27 mouse cellular contexts compared by ENCODE assay signal in genomic region chr11:117902282-117902681, GRCm38 (mm10). TPM values are rescaled to one million over a fixed set of nuclear protein-coding genes. Genes with fewer than 3 reads are reported as not detected.
DNase-seq lines count a peak whose midpoint lies in the region; ATAC-seq lines count a peak whose summit lies in the region.
"Had no signal": no experiment of that assay in that cellular context is flagged by ENCODE, and none has a peak within 500 bp of the region (broad histone marks: within the 10 kb centered on the region; RNA-seq: fewer than 3 reads in every experiment).

No protein-coding gene starts in this region.

- 0 out of 2 replicates have a peak, but pooled peaks have one; percentile 35 for ATAC-seq in kidney, embryonic 16.5 days (ENCODE audit: low FRiP score, low TSS enrichment)
- no peak; the same call in 1 of the 2 replicates for ATAC-seq in kidney, embryonic 15.5 days (replicated peaks; ENCODE audit: low FRiP score)
- 0 out of 2 replicates have a peak, but pooled peaks have one; percentile 37 for ATAC-seq in embryonic facial prominence, embryonic 13.5 days (ENCODE audit: insufficient number of reproducible peaks, insufficient read depth, low FRiP score, low TSS enrichment, low read depth)

- DNase-seq in thymus, postnatal 0 days (ENCODE audit: low spot score) = peak; percentile 81
- no peak for DNase-seq in embryo, embryonic 11 days
- DNase-seq in layer of hippocampus, adult 18-20 months (ENCODE audit: low spot score in 2 of 2) = no peak
- DNase-seq in adrenal gland, adult 18-20 months (ENCODE audit: low spot score in 2 of 2) = no peak
- DNase-seq: adrenal gland, postnatal 14 days; B cell, adult 2 months; cerebellum, adult 8-10 months; cerebellum, postnatal 36 days; gastrocnemius, postnatal 36 days; kidney, adult 11 months; left cerebral cortex, postnatal 4 days; lung, postnatal 10 days; spleen, adult 18-20 months had no signal

- H3K36me3 ChIP-seq in kidney, embryonic 16.5 days (ENCODE audit: insufficient read depth, low read length) = no peaks in the 10 kb centered on the region
- H3K36me3 ChIP-seq in kidney, embryonic 15.5 days = no peaks in the 10 kb centered on the region
- no peaks in the 10 kb centered on the region for H3K36me3 ChIP-seq in embryonic facial prominence, embryonic 13.5 days
- H3K36me3 ChIP-seq: hindbrain, embryonic 13.5 days; limb, embryonic 15.5 days; midbrain, embryonic 12.5 days; neural tube, embryonic 15.5 days had no signal

- no peaks in the 10 kb centered on the region for H3K4me1 ChIP-seq in kidney, embryonic 16.5 days (ENCODE audit: insufficient read depth, low read length)
- peaks cover 6% of the 10 kb centered on the region for H3K4me1 ChIP-seq in kidney, embryonic 15.5 days
- no peaks in the 10 kb centered on the region for H3K4me1 ChIP-seq in embryonic facial prominence, embryonic 13.5 days
- H3K4me1 ChIP-seq: limb, embryonic 15.5 days; midbrain, embryonic 12.5 days had no signal

- no peaks in the 10 kb centered on the region for H3K9me3 ChIP-seq in kidney, embryonic 16.5 days (ENCODE audit: low read length)
- H3K9me3 ChIP-seq in kidney, embryonic 15.5 days (replicated peaks) = no peaks in the 10 kb centered on the region
- no peaks in the 10 kb centered on the region for H3K9me3 ChIP-seq in embryonic facial prominence, embryonic 13.5 days
- H3K9me3 ChIP-seq: hindbrain, embryonic 13.5 days; limb, embryonic 15.5 days; midbrain, embryonic 12.5 days; neural tube, embryonic 15.5 days had no signal

- H3K4me2 ChIP-seq in kidney, embryonic 16.5 days (replicated peaks; ENCODE audit: low read depth, low read length) = no peak overlapping the region
- H3K4me2 ChIP-seq in kidney, embryonic 15.5 days = no peak overlapping the region
- no peak overlapping the region for H3K4me2 ChIP-seq in embryonic facial prominence, embryonic 13.5 days
- H3K4me2 ChIP-seq: hindbrain, embryonic 13.5 days; limb, embryonic 15.5 days; midbrain, embryonic 12.5 days; neural tube, embryonic 15.5 days had no signal

- no peak overlapping the region for H3K4me3 ChIP-seq in kidney, embryonic 16.5 days (ENCODE audit: low read length)
- H3K4me3 ChIP-seq in kidney, embryonic 15.5 days (replicated peaks) = no peak overlapping the region
- no peak overlapping the region for H3K4me3 ChIP-seq in embryonic facial prominence, embryonic 13.5 days
- H3K4me3 ChIP-seq: hindbrain, embryonic 13.5 days; left cerebral cortex, adult 2 months; limb, embryonic 15.5 days; midbrain, embryonic 12.5 days; neural tube, embryonic 15.5 days had no signal

- no peaks in the 10 kb centered on the region for H3K27me3 ChIP-seq in kidney, embryonic 16.5 days (ENCODE audit: insufficient read depth, low read length)
- H3K27me3 ChIP-seq in kidney, embryonic 15.5 days = no peaks in the 10 kb centered on the region
- no peaks in the 10 kb centered on the region for H3K27me3 ChIP-seq in embryonic facial prominence, embryonic 13.5 days
- H3K27me3 ChIP-seq: hindbrain, embryonic 13.5 days; limb, embryonic 15.5 days; midbrain, embryonic 12.5 days; neural tube, embryonic 15.5 days had no signal

- no peak overlapping the region for H3K27ac ChIP-seq in kidney, embryonic 16.5 days (ENCODE audit: low read length)
- H3K27ac ChIP-seq in kidney, embryonic 15.5 days = no peak overlapping the region
- no peak overlapping the region for H3K27ac ChIP-seq in embryonic facial prominence, embryonic 13.5 days
- H3K27ac ChIP-seq: hindbrain, embryonic 13.5 days; kidney, postnatal 0 days; left cerebral cortex, adult 2 months; limb, embryonic 15.5 days; midbrain, embryonic 12.5 days; neural tube, embryonic 15.5 days had no signal

- 75% methylated on average over 2 of the region's 2 CpGs for WGBS in kidney, embryonic 16.5 days
- WGBS in kidney, embryonic 15.5 days = 82% methylated on average over 2 of the region's 2 CpGs
- WGBS in embryonic facial prominence, embryonic 13.5 days = 65% methylated on average over 2 of the region's 2 CpGs

- no peak overlapping the region for H3K9ac ChIP-seq in kidney, embryonic 16.5 days (replicated peaks; ENCODE audit: low read length)
- no peak overlapping the region for H3K9ac ChIP-seq in kidney, embryonic 15.5 days
- no peak overlapping the region for H3K9ac ChIP-seq in embryonic facial prominence, embryonic 13.5 days
- H3K9ac ChIP-seq: hindbrain, embryonic 13.5 days; limb, embryonic 15.5 days; midbrain, embryonic 12.5 days; neural tube, embryonic 15.5 days had no signal

RNA-seq across cellular contexts. Expression of gene Tha1, which starts 29.0 kb away (rescaled TPM):
- 6.9 and 7.7 TPM in 2 replicates for polyA plus RNA-seq in kidney, embryonic 16.5 days (2015; fragmentation: Nextera tagmentation; extraction: Ambion mirVana)
- 5.3 TPM in 2 replicates for polyA plus RNA-seq in kidney, embryonic 15.5 days (2015; fragmentation: Nextera tagmentation; extraction: Ambion mirVana)
- 2.7 and 2.9 TPM in 2 replicates for polyA plus RNA-seq in embryonic facial prominence, embryonic 13.5 days (2015; fragmentation: Nextera tagmentation; extraction: Ambion mirVana)
- 9.0 and 9.4 TPM in 2 replicates for polyA plus RNA-seq in thymus, postnatal 0 days (2015; fragmentation: Nextera tagmentation; extraction: Ambion mirVana)
- total RNA-seq in layer of hippocampus, adult 18-20 months (2021) = 1 to 10 TPM; 2.8 to 3.0 TPM
- total RNA-seq in adrenal gland, adult 18-20 months (2021) = 10 to 100 TPM in 1 of 2 experiments, 1 to 10 TPM in 1; 9.4 to 13.0 TPM

RNA-seq across cellular contexts. Expression of gene Tmem235, which starts 41.7 kb away (rescaled TPM):
- not detected in 2 replicates for polyA plus RNA-seq in kidney, embryonic 16.5 days (2015; fragmentation: Nextera tagmentation; extraction: Ambion mirVana)
- polyA plus RNA-seq in kidney, embryonic 15.5 days (2015; fragmentation: Nextera tagmentation; extraction: Ambion mirVana) = not detected in 2 replicates
- not detected in 2 replicates for polyA plus RNA-seq in embryonic facial prominence, embryonic 13.5 days (2015; fragmentation: Nextera tagmentation; extraction: Ambion mirVana)
- polyA plus RNA-seq in thymus, postnatal 0 days (2015; fragmentation: Nextera tagmentation; extraction: Ambion mirVana) = not detected in 2 replicates
- not detected for total RNA-seq in layer of hippocampus, adult 18-20 months (2021)
- total RNA-seq in adrenal gland, adult 18-20 months (2021) = not detected
- total RNA-seq: adrenal gland, postnatal 14 days; gastrocnemius, postnatal 36 days; heart, adult 8-10 months; left cerebral cortex, postnatal 4 days; megakaryocyte, adult 5-6 weeks had no signal
- polyA plus RNA-seq: forebrain, embryonic 11.5 days; heart, postnatal 0 days; hindbrain, embryonic 13.5 days; kidney, postnatal 0 days; limb, embryonic 15.5 days; liver, embryonic 16.5 days; midbrain, embryonic 12.5 days; neural tube, embryonic 15.5 days had no signal

RNA-seq across cellular contexts. Expression of gene Birc5, which starts 53.2 kb away (rescaled TPM):
- polyA plus RNA-seq in kidney, embryonic 16.5 days (2015; fragmentation: Nextera tagmentation; extraction: Ambion mirVana) = 284 and 298 TPM in 2 replicates
- 310 and 329 TPM in 2 replicates for polyA plus RNA-seq in kidney, embryonic 15.5 days (2015; fragmentation: Nextera tagmentation; extraction: Ambion mirVana)
- polyA plus RNA-seq in embryonic facial prominence, embryonic 13.5 days (2015; fragmentation: Nextera tagmentation; extraction: Ambion mirVana) = 326 and 344 TPM in 2 replicates
- polyA plus RNA-seq in thymus, postnatal 0 days (2015; fragmentation: Nextera tagmentation; extraction: Ambion mirVana) = 457 and 480 TPM in 2 replicates
- 1 to 10 TPM in 1 of 2 experiments, under 1 TPM in 1; 0.82 to 1.1 TPM for total RNA-seq in layer of hippocampus, adult 18-20 months (2021)
- total RNA-seq in adrenal gland, adult 18-20 months (2021) = 1 to 10 TPM in 1 of 2 experiments, under 1 TPM in 1; 0.61 to 1.2 TPM
